Mouse (Mus musculus) E14TG2a.4 (cell line): ENCODE results near the gene Spen.

Experiments used
- CTCF ChIP-seq: conservative IDR thresholded peaks from 2 replicates; pipeline ENCODE4 v1.5.1; 2014; ENCODE audit warnings: low read length
- NANOG ChIP-seq: IDR thresholded peaks from 2 replicates; pipeline ENCODE4 v1.6.1; 2014; ENCODE audit warnings: borderline replicate concordance, low read length, mixed read lengths

GRCm38 (mm10) chr4:141540844-141541243, 2.4 kb upstream of the Spen start:
- no peak for TF ChIP-seq CTCF
- TF ChIP-seq NANOG = no peak
